ENCODE assay signal across 8 mouse cellular contexts in the genomic region with DNA sequence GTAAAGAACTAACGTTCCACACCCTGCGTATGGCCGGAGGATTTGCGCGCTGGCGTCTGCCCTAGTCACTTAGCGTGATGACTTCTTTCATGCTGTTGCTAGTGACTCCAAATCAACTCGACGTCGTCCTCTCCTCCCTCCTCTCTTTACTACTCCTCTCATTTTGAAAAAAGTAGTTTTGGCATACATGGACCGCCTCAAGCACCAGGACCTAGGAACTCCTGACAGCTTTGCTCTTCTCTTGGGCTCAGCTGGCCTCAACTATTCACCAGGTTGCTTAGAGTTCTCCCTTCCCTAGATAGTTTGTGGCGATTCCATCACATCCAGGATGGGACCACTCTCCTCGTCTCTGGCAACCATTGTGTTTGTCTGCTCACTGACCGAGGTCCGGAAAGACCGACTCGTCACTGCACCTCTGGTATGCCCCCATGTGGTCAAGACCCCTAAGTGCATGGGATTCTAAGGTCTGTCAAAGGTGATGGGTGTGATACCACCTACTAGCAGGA. TPM values are rescaled to one million over a fixed set of nuclear protein-coding genes. Genes with fewer than 3 reads are reported as not detected.
DNase-seq lines count a peak whose midpoint lies in the region; ATAC-seq and TF ChIP-seq lines count a peak whose summit lies in the region.

No protein-coding gene starts in this region.

- no peaks in the 10 kb centered on the region for H3K27me3 ChIP-seq in hindbrain, postnatal 0 days (ENCODE audit: insufficient read depth, low read length)

- H3K9ac ChIP-seq in hindbrain, postnatal 0 days (replicated peaks; ENCODE audit: low read length), result peak overlapping the region; percentile 88

- H3K4me3 ChIP-seq in gastrocnemius, adult 2 months, result peak overlapping the region; percentile 99
- H3K4me3 ChIP-seq in hindbrain, postnatal 0 days (ENCODE audit: low read length), result peak overlapping the region; percentile 88

- 0 out of 2 replicates have a peak, but pooled peaks cover 3% of the 10 kb centered on the region for H3K4me1 ChIP-seq in hindbrain, postnatal 0 days (ENCODE audit: insufficient read depth, low read length)

- peak overlapping the region; percentile 98 for H3K27ac ChIP-seq in gastrocnemius, adult 2 months
- H3K27ac ChIP-seq in hindbrain, postnatal 0 days, result peak overlapping the region; percentile 94

- DNase-seq in ZHBTc4 (ENCODE audit: low read depth, low spot score), result peak; percentile 96
- DNase-seq in cerebellum, postnatal 4 days (ENCODE audit: low spot score in 2 of 2), result peak; percentile 64 to 83
- peak; percentile 87 for DNase-seq in gastrocnemius, adult 2 months
- peak; percentile 85 for DNase-seq in hindbrain, postnatal 0 days (ENCODE audit: low spot score)
- DNase-seq in left cerebral cortex, adult 8-10 months (ENCODE audit: low spot score in 2 of 2), result peak; percentile 57
- peak; percentile 78 for DNase-seq in right cerebral cortex, adult 18-20 months
- DNase-seq in urinary bladder, postnatal 25 days (ENCODE audit: low spot score), result peak; percentile 75

- no peaks in the 10 kb centered on the region for H3K36me3 ChIP-seq in hindbrain, postnatal 0 days (ENCODE audit: insufficient read depth, low read length)

- intact Hi-C loops in gastrocnemius, adult 2 months (cut with DNase I), result loop anchor here (1.0 to 2.0 kb wide), 3 partner anchors 37 to 105 kb away; no protein-coding TSS in a partner anchor

- H3K9me3 ChIP-seq in hindbrain, postnatal 0 days (ENCODE audit: low read length), result no peaks in the 10 kb centered on the region

- ATAC-seq in hindbrain, postnatal 0 days, result peak; percentile 18
- ATAC-seq in megakaryocyte, adult 5-6 weeks (ENCODE audit: poor library complexity, severe bottlenecking), result peak; percentile 54

- 0% methylated on average over 17 of the region's 17 CpGs for WGBS in hindbrain, postnatal 0 days

- peak; percentile 94 for TF ChIP-seq CTCF in gastrocnemius, adult 2 months (IDR thresholded peaks at IDR 0.05)
- TF ChIP-seq CTCF in hindbrain, postnatal 0 days (IDR thresholded peaks at IDR 0.05; ENCODE audit: low read depth), result peak; percentile 85

- H3K4me2 ChIP-seq in hindbrain, postnatal 0 days (ENCODE audit: low read depth, low read length), result peak overlapping the region; percentile 81

RNA-seq across cellular contexts. Expression of a gene that starts 13.2 kb away (rescaled TPM):
- not detected for total RNA-seq in gastrocnemius, adult 2 months (2021)
- not detected in 2 replicates for total RNA-seq in hindbrain, postnatal 0 days (2014; rRNA removed)
- not detected in 2 replicates for polyA plus RNA-seq in hindbrain, postnatal 0 days (2015; fragmentation: Nextera tagmentation; extraction: Ambion mirVana)
- under 1 TPM in 2 of 4 experiments, not detected in 2; 0.46 to 0.70 TPM for total RNA-seq in left cerebral cortex, adult 8-10 months (2022)
- 4.5 and 11.2 TPM in 2 replicates for total RNA-seq in megakaryocyte, adult 5-6 weeks (2015)
- 2.6 and 3.6 TPM in 2 replicates for total RNA-seq in megakaryocyte, adult 5-6 weeks (2017)

RNA-seq across cellular contexts. Expression of a gene that starts 13.2 kb away (rescaled TPM):
- total RNA-seq in gastrocnemius, adult 2 months (2021), result not detected
- not detected in 2 replicates for total RNA-seq in hindbrain, postnatal 0 days (2014; rRNA removed)
- polyA plus RNA-seq in hindbrain, postnatal 0 days (2015; fragmentation: Nextera tagmentation; extraction: Ambion mirVana), result not detected in 2 replicates
- total RNA-seq in left cerebral cortex, adult 8-10 months (2022), result under 1 TPM in 1 of 4 experiments, not detected in 3; 0.82 TPM
- 2.7 TPM in 1 of 2 replicates, not detected in the other for total RNA-seq in megakaryocyte, adult 5-6 weeks (2015)
- total RNA-seq in megakaryocyte, adult 5-6 weeks (2017), result 3.4 TPM in 1 of 2 replicates, not detected in the other

RNA-seq across cellular contexts. Expression of a gene that starts 48.1 kb away (rescaled TPM):
- total RNA-seq in gastrocnemius, adult 2 months (2021), result not detected
- not detected in 2 replicates for total RNA-seq in hindbrain, postnatal 0 days (2014; rRNA removed)
- 0.06 and 0.08 TPM in 2 replicates for polyA plus RNA-seq in hindbrain, postnatal 0 days (2015; fragmentation: Nextera tagmentation; extraction: Ambion mirVana)
- total RNA-seq in left cerebral cortex, adult 8-10 months (2022), result under 1 TPM in 1 of 4 experiments, not detected in 3; 0.17 TPM
- 34.3 and 38.5 TPM in 2 replicates for total RNA-seq in megakaryocyte, adult 5-6 weeks (2015)
- 58.0 and 59.7 TPM in 2 replicates for total RNA-seq in megakaryocyte, adult 5-6 weeks (2017)

RNA-seq across cellular contexts. Expression of a gene that starts 50.3 kb away (rescaled TPM):
- total RNA-seq in gastrocnemius, adult 2 months (2021), result not detected
- total RNA-seq in hindbrain, postnatal 0 days (2014; rRNA removed), result 0.10 TPM in 1 of 2 replicates, not detected in the other
- 0.13 and 0.14 TPM in 2 replicates for polyA plus RNA-seq in hindbrain, postnatal 0 days (2015; fragmentation: Nextera tagmentation; extraction: Ambion mirVana)
- total RNA-seq in left cerebral cortex, adult 8-10 months (2022), result under 1 TPM in 1 of 4 experiments, not detected in 3; 0.25 TPM
- total RNA-seq in megakaryocyte, adult 5-6 weeks (2015), result 4.7 and 10.0 TPM in 2 replicates
- total RNA-seq in megakaryocyte, adult 5-6 weeks (2017), result 6.8 and 8.4 TPM in 2 replicates

RNA-seq across cellular contexts. Expression of a gene that starts 51.6 kb away (rescaled TPM):
- total RNA-seq in gastrocnemius, adult 2 months (2021), result not detected
- 0.61 TPM in 1 of 2 replicates, not detected in the other for total RNA-seq in hindbrain, postnatal 0 days (2014; rRNA removed)
- polyA plus RNA-seq in hindbrain, postnatal 0 days (2015; fragmentation: Nextera tagmentation; extraction: Ambion mirVana), result 0.39 and 0.88 TPM in 2 replicates
- total RNA-seq in left cerebral cortex, adult 8-10 months (2022), result 1 to 10 TPM in 3 of 4 experiments, under 1 TPM in 1; 0.84 to 1.7 (median 1.4) TPM
- total RNA-seq in megakaryocyte, adult 5-6 weeks (2015), result 154 and 164 TPM in 2 replicates
- total RNA-seq in megakaryocyte, adult 5-6 weeks (2017), result 141 and 149 TPM in 2 replicates

Comparison
In these comparisons a context has a peak if more than half of its experiments do, and no peak if none do; other contexts are left out.
1. Peak in every context shown above with its lines: DNase-seq, ATAC-seq, H3K4me3 ChIP-seq and H3K27ac ChIP-seq.
2. RNA of a gene that starts 48.1 kb away (total RNA-seq): 34.3 to 59.7 TPM in megakaryocyte, adult 5-6 weeks; 0.17 TPM in left cerebral cortex, adult 8-10 months, not detected in gastrocnemius, adult 2 months and not detected in hindbrain, postnatal 0 days; every median in the first group is over 10 times any median in the second.